Mouse (Mus musculus) liver, embryonic 12.5 days (tissue): ENCODE measurements around the gene Serpina3f. TPM values are rescaled to one million over a fixed set of nuclear protein-coding genes. Genes with fewer than 3 reads are reported as not detected.

ENCODE experiments used
- ATAC-seq: fragments of 200-750 bp; cut with Nextera tagmentation; 2 replicates; pipeline ENCODE4 v1.8.0; 2017; ENCODE audit warnings: moderate number of reproducible peaks, mild to moderate bottlenecking, moderate library complexity
- H3K27ac ChIP-seq: fragments of 300-500 bp; sonication (generic); 2 replicates; pipeline ENCODE4 v1.5.1; 2016; ENCODE audit warnings: mild to moderate bottlenecking
- H3K27me3 ChIP-seq: fragments of 300-500 bp; sonication (generic); replicated peaks from 2 replicates; pipeline ENCODE4 v1.6.1; 2016; ENCODE audit warnings: mild to moderate bottlenecking, moderate library complexity
- H3K36me3 ChIP-seq: fragments of 300-500 bp; sonication (generic); 2 replicates; pipeline ENCODE4 v1.6.1; 2016; ENCODE audit warnings: mild to moderate bottlenecking, moderate library complexity
- H3K4me1 ChIP-seq: fragments of 300-500 bp; sonication (generic); 2 replicates; pipeline ENCODE4 v1.6.1; 2016
- H3K4me2 ChIP-seq: fragments of 300-500 bp; sonication (generic); 2 replicates; pipeline ENCODE4 v1.6.1; 2016; ENCODE audit warnings: mild to moderate bottlenecking, moderate library complexity
- H3K4me3 ChIP-seq: fragments of 300-500 bp; sonication (generic); 2 replicates; pipeline ENCODE4 v1.5.1; 2016; ENCODE audit warnings: mild to moderate bottlenecking, moderate library complexity
- H3K9ac ChIP-seq: fragments of 300-500 bp; sonication (generic); 2 replicates; pipeline ENCODE4 v1.6.1; 2016; ENCODE audit warnings: mild to moderate bottlenecking, moderate library complexity
- H3K9me3 ChIP-seq: fragments of 300-500 bp; sonication (generic); replicated peaks from 2 replicates; pipeline ENCODE4 v1.6.1; 2016; ENCODE audit warnings: mild to moderate bottlenecking, moderate library complexity
- WGBS: fragments of 180-500 bp; shearing (Covaris S2); methylation state at CpG from one replicate; pipeline ENCODE4 v1.1.7; 2016; ENCODE audit not compliant: insufficient replicate concordance; 5-methylcytosine and 5-hydroxymethylcytosine counted together
- polyA plus RNA-seq: library from polyadenylated mRNA; unstranded; fragments of >200 nt; fragmentation: Nextera tagmentation; extraction: Ambion mirVana; gene quantifications from 2 replicates; pipeline ENCODE4 v1.2.1, GENCODE M21; 2016

Serpina3f gene
- polyA plus RNA-seq, 1 experiment from 2014 or later, result 0.06 TPM

DNA sequence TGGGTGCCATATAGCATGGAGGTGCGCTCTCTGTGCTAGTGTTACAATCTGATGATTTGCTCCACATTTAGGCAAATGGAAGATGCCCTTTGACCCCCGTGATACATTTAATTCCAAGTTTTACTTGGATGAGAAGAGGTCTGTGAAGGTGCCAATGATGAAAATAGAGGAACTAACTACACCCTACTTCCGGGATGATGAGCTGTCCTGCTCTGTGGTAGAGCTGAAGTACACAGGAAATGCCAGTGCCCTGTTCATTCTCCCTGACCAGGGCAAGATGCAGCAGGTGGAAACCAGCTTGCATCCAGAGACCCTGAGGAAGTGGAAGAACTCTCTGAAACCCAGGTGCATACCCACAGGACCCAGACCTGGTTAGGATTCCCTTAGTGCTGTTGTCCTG, 52.0 kb downstream of the Serpina3f start:
- Histone ChIP-seq H3K36me3 (no peaks in the 10 kb centered on the region), H3K4me1 (no peaks in the 10 kb centered on the region), H3K9ac (no peak overlapping the region), H3K9me3 (no peaks in the 10 kb centered on the region), H3K4me3 (no peak overlapping the region), H3K4me2 (no peak overlapping the region), H3K27ac (no peak overlapping the region), H3K27me3 (no peaks in the 10 kb centered on the region)
- 39% methylated on average over 3 of the region's 3 CpGs for WGBS
- no peak for ATAC-seq

Other genes with a start within 250 kb of the Serpina3f start
- gene Serpina11, start 224.6 kb upstream of the Serpina3f start, polyA plus RNA-seq, result 2.9 and 3.2 TPM in 2 replicates
- not detected in 2 replicates for gene Serpina9, start 200.8 kb upstream of the Serpina3f start, polyA plus RNA-seq
- not detected in 2 replicates for gene Serpina12, start 170.1 kb upstream of the Serpina3f start, polyA plus RNA-seq
- gene Serpina5, start 113.4 kb upstream of the Serpina3f start, polyA plus RNA-seq, result not detected in 2 replicates
- gene Serpina3a, start 101.8 kb upstream of the Serpina3f start, polyA plus RNA-seq, result not detected in 2 replicates
- gene Serpina3b, start 86.5 kb upstream of the Serpina3f start, polyA plus RNA-seq, result 0.10 TPM in 1 of 2 replicates, not detected in the other
- not detected in 2 replicates for gene Serpina3c, start 60.7 kb upstream of the Serpina3f start, polyA plus RNA-seq
- 1.3 and 1.9 TPM in 2 replicates for gene Serpina3g, start 21.7 kb downstream of the Serpina3f start, polyA plus RNA-seq
- 0.10 and 0.15 TPM in 2 replicates for gene Serpina3i, start 48.6 kb downstream of the Serpina3f start, polyA plus RNA-seq
- gene Serpina3j, start 100.0 kb downstream of the Serpina3f start, polyA plus RNA-seq, result not detected in 2 replicates
- gene Serpina3k, start 123.9 kb downstream of the Serpina3f start, polyA plus RNA-seq, result not detected in 2 replicates
- gene Serpina3m, start 123.9 kb downstream of the Serpina3f start, polyA plus RNA-seq, result 0.10 TPM in 1 of 2 replicates, not detected in the other
- gene Serpina3n, start 192.2 kb downstream of the Serpina3f start, polyA plus RNA-seq, result not detected in 2 replicates